Mouse (Mus musculus): Measurements from ENCODE around the gene Lpp.

DNA sequence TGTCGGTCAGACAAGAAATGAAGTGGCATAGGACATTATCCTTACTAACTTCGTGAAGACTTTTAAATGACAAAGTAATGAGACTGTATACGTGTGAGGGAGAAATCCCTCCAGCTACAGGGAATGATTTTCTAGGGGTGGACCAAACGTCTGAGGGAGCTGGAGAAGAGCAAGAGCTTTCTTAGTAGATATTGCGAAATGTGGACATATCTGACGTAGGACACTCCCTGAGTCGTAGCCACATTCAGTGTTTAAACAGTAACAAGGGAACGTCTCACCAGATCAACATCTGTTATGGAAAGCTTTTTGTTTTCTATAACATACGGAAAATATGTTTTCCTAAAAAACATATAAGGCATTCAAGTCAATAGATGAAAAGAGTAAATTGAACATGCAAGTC, 362.8 kb downstream of the Lpp start:
- TF ChIP-seq CTCF (IDR thresholded peaks at IDR 0.05; ENCODE audit: low read depth) = no peak
- no peak for TF ChIP-seq EP300 (IDR thresholded peaks at IDR 0.05; ENCODE audit: low read depth)

Measured in liver, postnatal 0 days (tissue).